Mouse (Mus musculus) liver (tissue): Measurements from ENCODE around the gene Plekhg1.

Experiments
- DNase-seq: peaks from one replicate; pipeline ENCODE4 v3.0.0-alpha.2; 2020; ENCODE audit warnings: mixed read lengths

Plekhg1 gene

DNA sequence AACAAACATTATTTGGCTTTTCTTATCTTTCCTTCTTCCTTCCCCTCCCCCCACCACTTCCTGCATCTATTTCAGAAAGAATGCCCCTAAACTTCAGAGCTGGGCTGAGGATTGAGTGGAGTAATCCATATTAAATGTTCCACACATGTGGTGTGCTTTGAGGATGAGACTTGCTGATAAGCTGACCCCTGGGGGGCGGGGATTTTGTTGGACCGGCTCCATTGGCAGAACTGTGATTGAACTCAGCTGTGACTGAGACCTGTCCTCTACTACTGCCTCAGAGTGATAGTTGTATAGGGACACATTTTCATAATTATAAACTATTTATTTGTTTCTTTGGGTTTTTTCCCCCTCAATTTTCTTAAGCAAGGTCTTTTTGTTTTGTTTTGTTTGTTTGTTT lies 2.9 kb downstream of the Plekhg1 start:
- DNase-seq = no peak

GRCm38 (mm10) chr10:3743826-3744225 lies 3.7 kb downstream of the Plekhg1 start:
- DNase-seq = no peak

DNA sequence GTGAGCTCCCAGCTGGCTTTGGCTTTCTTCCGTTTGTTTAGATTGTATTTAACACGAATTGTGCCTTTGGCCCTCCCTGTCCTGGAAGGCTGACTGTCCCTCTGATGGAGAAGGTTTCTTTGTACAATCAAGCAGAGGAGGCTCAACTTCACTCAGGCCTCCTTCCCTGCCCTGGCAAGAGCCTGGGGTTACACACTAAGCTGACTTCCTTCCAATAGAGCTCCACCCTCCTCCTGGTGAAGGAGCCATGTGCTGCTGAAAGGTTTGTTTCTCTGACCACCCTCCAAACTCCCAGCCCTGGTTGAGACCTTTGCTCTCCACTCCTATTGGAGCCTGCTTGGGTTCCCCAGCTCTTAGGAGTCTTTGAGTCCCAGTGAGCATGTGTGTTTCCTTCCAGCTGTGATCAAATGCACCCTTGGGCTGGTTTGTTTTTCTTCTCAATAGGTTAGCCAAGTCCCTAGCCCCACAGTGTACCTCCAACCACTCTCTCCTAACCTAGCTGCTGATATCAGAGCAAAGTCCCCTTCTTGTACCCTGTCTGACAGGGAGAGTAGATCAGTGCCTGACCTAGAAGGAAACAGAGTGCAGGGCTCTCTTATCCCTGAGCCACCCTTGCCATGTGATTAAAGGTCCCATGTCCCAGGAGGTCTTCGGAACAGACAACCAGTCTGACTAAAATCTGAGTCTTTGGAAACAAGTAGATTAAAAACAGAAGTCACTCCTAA lies 6.8 kb downstream of the Plekhg1 start:
- no peak for DNase-seq

GRCm38 (mm10) chr10:3749580-3749979 lies 9.4 kb downstream of the Plekhg1 start:
- no peak for DNase-seq

DNA sequence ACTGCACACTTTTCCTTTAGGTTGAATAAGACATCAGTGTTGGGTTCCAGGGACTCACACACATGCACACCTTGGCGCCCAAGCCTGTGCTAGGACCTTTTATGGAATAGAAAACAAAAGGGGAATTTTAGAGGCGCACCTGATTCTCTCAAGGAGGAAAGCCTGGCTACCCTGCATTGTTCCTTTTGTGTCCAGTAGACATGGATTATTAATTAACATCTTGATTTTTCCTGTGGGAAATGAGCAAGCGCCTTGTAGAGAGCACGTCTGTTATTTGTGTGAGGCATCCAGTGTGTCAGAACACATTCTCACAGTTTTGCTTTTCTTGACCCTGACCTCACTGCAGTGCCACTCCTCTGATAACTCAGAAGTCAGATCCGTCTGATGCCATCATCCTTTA lies 21.8 kb downstream of the Plekhg1 start:
- no peak for DNase-seq

DNA sequence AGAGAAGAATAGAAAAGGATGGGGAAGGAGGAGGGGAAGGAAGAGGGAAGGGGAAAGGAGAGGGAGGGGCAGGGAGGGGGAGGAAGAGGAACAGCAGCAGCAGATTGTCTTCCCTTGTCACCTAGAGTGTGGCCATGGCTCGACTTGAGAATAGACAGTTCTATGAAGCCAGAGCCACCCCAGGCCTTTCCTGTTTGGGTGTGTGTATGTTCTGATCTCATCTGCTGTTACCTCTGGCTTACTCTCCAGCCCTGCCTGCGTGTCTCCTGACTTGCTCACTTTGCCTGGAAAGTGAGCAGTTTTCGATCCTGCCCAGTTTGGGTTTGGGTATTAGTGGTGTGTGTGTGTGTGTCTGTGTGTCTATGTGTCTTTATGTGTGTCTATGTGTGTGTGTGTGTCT lies 23.0 kb downstream of the Plekhg1 start:
- no peak for DNase-seq

- no peak for DNase-seq
Observed at GRCm38 (mm10) chr10:3769131-3769530, 29.0 kb downstream of the Plekhg1 start.

GRCm38 (mm10) chr10:3774330-3774729 lies 34.2 kb downstream of the Plekhg1 start:
- no peak for DNase-seq

- DNase-seq = no peak
Observed at GRCm38 (mm10) chr10:3776761-3777160, 36.6 kb downstream of the Plekhg1 start.

DNA sequence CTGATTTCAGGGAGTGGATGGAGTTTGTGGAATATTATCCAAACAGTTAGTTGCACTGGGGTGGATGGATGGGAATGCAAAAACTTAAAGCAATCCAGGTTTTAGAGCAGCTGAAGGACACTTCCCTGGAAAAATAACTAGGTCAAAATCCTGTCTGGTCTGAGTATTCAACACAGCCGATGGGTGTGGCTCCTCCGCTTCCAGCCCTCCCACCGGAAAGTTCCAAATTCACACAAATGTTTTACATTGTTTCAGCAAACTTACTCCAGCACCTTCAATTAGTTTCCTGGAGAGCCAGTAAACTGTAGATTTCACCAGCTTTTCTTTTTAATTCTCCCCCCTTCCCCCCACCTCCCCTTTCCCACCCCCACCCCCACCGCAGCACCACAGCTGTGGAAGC lies 45.2 kb downstream of the Plekhg1 start:
- no peak for DNase-seq

- DNase-seq = no peak
Observed at GRCm38 (mm10) chr10:3786531-3786930, 46.4 kb downstream of the Plekhg1 start.

DNA sequence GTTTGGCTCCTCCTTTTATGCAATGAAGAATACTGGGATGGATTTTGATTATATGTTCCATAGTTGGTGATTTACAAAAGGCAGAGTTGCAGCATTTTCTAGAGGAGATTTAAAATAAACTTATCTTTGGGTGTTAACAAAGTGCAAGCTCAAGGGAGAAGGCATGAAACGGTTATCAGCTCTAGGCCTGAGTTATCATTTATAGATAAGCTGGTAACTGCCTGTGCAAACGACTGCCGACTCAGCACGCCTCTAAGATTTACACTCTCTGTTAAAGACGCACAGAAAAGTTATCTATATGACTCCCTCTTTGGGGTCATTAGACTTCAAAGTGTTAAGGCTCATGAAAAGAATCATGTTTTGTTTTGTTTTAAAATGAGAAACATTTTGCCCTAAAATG lies 46.8 kb downstream of the Plekhg1 start:
- no peak for DNase-seq

DNA sequence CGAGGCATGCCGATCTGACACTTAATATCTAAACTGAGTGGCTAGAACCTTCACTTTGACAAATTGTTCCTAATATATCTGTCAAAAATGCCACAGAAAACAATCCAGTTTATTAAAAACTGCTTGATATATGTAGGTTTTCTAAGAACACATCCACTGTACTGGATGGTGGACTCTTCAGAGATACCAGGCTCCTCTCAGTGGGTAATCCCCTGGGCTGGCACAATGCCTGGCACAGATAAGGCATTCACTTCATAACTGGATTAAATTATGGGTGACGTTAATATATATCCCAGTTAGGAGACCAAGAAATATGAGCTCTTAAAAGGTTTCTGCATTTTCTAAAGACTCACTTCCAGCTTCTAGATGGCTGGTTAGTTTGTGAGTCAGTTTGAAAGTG lies 53.7 kb downstream of the Plekhg1 start:
- no peak for DNase-seq

GRCm38 (mm10) chr10:3799455-3799854 lies 59.3 kb downstream of the Plekhg1 start:
- DNase-seq = no peak

- no peak for DNase-seq
Observed at GRCm38 (mm10) chr10:3801254-3801653, 61.1 kb downstream of the Plekhg1 start.

GRCm38 (mm10) chr10:3805334-3805733 lies 65.2 kb downstream of the Plekhg1 start:
- DNase-seq = no peak

DNA sequence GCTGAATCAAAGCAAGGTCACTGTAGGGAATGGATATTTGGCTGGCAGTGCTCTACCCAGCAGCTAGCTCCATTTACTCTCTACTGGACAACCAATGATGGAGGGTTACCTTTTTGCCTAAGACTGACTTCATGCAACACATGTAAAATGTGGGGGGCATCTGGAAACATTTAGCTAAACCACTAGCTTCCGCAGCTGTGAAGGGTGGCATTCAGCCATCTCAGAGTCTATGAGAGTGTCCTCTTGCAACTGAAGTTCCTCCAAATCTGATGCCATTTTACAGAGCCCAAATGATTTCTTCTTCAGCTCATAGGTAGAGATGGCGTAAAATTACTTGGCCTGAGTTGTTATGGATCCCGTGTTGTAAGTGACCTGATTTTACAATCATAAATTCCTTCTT lies 67.8 kb downstream of the Plekhg1 start:
- no peak for DNase-seq

DNA sequence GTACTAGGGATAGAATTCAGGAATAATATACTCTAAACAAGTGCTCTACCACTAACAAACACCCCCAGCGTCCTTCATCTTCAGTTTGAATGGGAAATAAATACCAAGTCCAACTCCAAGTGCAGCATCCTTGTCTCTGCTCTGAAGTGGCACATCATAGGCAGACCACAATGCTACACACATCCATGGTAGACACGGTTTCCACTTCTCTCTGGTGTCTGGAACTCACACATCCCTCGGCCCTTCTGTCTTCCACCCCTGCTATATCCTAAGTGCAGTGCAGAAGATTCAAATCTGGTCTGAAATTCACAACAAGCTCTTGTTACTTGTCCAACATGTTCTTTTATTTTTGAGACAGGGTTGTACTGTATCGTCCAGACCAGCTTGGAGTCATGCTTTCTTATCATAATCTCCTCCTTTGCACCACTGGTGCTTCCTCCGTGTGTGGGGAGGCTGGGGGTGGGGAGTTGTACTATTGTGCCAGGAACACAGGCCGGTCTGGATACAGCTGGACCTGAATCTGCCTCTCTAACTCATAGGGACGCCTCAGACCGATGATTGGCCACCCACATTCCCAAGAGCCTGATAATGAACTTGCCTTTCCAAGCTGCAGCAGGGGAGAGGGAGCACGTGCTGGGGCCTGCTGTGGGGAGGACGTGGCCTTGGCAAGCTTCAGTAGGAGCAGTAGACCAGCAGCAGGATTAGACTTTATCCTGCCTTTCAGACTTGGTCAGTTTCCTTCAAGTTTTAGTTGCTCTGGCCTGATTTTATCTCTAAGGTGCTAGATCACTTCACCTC lies 70.5 kb downstream of the Plekhg1 start:
- DNase-seq = peak; percentile 5

- DNase-seq = no peak
Observed at GRCm38 (mm10) chr10:3818940-3819701, 79.0 kb downstream of the Plekhg1 start.

DNA sequence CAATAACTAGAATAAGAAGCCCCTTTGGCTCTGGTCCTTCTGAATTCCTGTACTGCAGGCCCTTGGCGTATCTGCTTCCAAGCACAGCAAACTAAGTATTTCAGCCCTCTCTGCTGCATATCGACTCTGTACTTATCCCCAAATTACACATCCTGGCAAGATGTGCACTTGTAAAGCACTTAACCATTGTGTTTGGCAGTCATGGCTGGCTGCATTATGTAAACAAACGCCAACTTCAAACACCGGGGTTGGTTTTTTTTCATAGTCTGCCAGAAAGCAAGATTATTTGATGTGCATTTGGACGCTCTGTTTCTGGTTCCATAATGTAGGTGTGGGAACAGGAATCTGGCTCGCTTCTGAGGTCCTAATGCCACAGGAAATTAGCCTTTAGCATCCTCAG lies 83.7 kb downstream of the Plekhg1 start:
- no peak for DNase-seq

DNA sequence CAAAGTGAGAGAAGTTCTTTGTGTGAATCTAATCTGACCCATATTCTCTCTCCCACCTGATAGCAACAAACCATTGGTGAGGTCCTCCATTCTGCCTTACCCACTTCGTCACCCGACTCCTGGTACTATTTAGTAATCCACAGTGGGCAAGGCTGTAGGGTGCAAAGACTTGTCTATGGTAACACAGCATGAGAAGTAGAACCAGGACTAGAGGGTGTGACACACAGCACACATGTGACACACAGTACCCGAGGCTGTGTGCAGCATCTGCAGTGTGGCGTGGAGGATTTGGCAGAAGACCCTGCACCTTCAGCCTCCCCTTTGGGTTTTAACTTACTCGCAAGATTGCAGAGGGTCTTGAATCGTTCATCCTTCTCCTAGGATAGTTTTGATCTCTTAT lies 85.9 kb downstream of the Plekhg1 start:
- DNase-seq = no peak

DNA sequence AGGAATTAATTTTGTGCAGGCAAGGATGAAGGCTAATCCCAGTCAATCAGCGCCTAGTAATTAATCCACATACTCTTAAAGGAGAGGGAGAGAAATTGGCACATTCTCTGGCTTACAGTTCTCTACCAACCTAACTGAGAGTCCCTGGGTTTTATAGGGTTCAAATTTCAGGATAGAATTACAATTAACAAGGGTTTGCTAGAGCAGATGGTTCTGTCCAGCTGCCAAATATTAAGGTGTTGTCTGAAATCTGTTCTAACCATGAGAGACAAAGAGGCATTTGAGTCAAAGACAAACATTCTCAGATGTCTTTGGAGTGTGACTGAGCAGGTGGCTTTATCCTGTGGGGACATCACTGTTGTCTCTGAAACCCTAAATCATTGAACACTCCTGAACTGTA lies 87.2 kb downstream of the Plekhg1 start:
- DNase-seq = no peak

- DNase-seq = no peak
Observed at GRCm38 (mm10) chr10:3829472-3829871, 89.3 kb downstream of the Plekhg1 start.

GRCm38 (mm10) chr10:3830618-3831017 lies 90.5 kb downstream of the Plekhg1 start:
- DNase-seq = no peak
